8 mouse cellular contexts compared by ENCODE assay signal in the genomic region with DNA sequence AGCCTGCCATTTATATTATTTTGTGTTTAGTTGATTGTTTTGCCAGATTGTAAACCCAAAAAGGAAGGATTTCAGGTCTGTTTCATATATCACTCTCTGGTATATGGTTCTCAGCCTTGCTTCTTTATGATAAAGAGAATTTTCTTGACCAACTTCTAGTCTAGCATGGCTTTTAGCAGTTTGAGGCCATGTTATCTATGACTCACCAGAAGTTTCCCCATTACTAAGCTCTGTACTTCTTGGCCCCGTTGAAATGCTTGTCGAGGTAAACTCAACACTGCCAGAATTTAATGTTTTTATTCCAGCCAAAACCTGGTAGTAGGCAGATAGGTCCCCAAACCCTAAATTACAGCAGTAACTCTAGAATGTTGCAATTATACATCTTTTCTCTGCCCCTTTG. TPM values are rescaled to one million over a fixed set of nuclear protein-coding genes. Genes with fewer than 3 reads are reported as not detected.
A peak's percentile ranks its signal among the peaks of the same experiment; 100 is the strongest.
DNase-seq lines count a peak whose midpoint lies in the region; ATAC-seq lines count a peak whose summit lies in the region.

No protein-coding gene starts in this region.

- no peak overlapping the region for H3K9ac ChIP-seq in heart, embryonic 16.5 days (ENCODE audit: low read length)
- H3K9ac ChIP-seq in hindbrain, embryonic 13.5 days, result no peak overlapping the region; the same call in 1 of the 2 replicates
- H3K9ac ChIP-seq in midbrain, embryonic 11.5 days (ENCODE audit: low read length), result no peak overlapping the region

- no peaks in the 10 kb centered on the region for H3K27me3 ChIP-seq in heart, embryonic 16.5 days (ENCODE audit: control insufficient read depth, insufficient read depth, low read length)
- peaks cover 9% of the 10 kb centered on the region for H3K27me3 ChIP-seq in hindbrain, embryonic 13.5 days
- no peaks in the 10 kb centered on the region for H3K27me3 ChIP-seq in midbrain, embryonic 11.5 days (ENCODE audit: control insufficient read depth, insufficient read depth, low read length)

- no peak for DNase-seq in heart, adult 11 months
- DNase-seq in MN1 (ENCODE audit: low spot score), result peak; percentile 16
- DNase-seq in midbrain, embryonic 11.5 days (ENCODE audit: low spot score, missing footprints), result peak; percentile 85
- DNase-seq in cerebellum, adult 11-12 months, result no peak
- DNase-seq in gastrocnemius, postnatal 10 days, result no peak
- DNase-seq in layer of hippocampus, adult 11-12 months (ENCODE audit: low spot score), result no peak

- no peak for ATAC-seq in heart, embryonic 16.5 days (replicated peaks; ENCODE audit: extremely low read depth, insufficient read depth, low FRiP score)
- no peak for ATAC-seq in hindbrain, embryonic 13.5 days (ENCODE audit: low FRiP score)
- no peak for ATAC-seq in midbrain, embryonic 11.5 days (ENCODE audit: low FRiP score)

- WGBS in heart, embryonic 16.5 days, result 52% methylated on average over 2 of the region's 2 CpGs
- WGBS in hindbrain, embryonic 13.5 days, result 70% methylated on average over 2 of the region's 2 CpGs
- 62% methylated on average over 2 of the region's 2 CpGs for WGBS in midbrain, embryonic 11.5 days

- H3K27ac ChIP-seq in heart, embryonic 16.5 days (ENCODE audit: low read length), result no peak overlapping the region
- 0 out of 2 replicates have a peak overlapping the region, but pooled peaks have one; percentile 67 for H3K27ac ChIP-seq in hindbrain, embryonic 13.5 days
- no peak overlapping the region for H3K27ac ChIP-seq in midbrain, embryonic 11.5 days (ENCODE audit: low read depth, low read length)

- no peaks in the 10 kb centered on the region for H3K36me3 ChIP-seq in heart, embryonic 16.5 days (ENCODE audit: control insufficient read depth, insufficient read depth)
- peaks cover 3% of the 10 kb centered on the region; the same call in 1 of the 2 replicates for H3K36me3 ChIP-seq in hindbrain, embryonic 13.5 days
- H3K36me3 ChIP-seq in midbrain, embryonic 11.5 days (ENCODE audit: control insufficient read depth, insufficient read depth, low read length), result no peaks in the 10 kb centered on the region

- H3K4me2 ChIP-seq in heart, embryonic 16.5 days (ENCODE audit: low read depth, low read length), result peak overlapping the region; percentile 95
- H3K4me2 ChIP-seq in hindbrain, embryonic 13.5 days, result peak overlapping the region; percentile 58
- H3K4me2 ChIP-seq in midbrain, embryonic 11.5 days, result peak overlapping the region; percentile 35

- peak overlapping the region; percentile 97; the same call in 1 of the 2 replicates for H3K4me3 ChIP-seq in heart, embryonic 16.5 days (ENCODE audit: low read length)
- H3K4me3 ChIP-seq in hindbrain, embryonic 13.5 days, result peak overlapping the region; percentile 93
- H3K4me3 ChIP-seq in midbrain, embryonic 11.5 days (ENCODE audit: low read depth, low read length), result no peak overlapping the region; the same call in 1 of the 2 replicates

- H3K9me3 ChIP-seq in heart, embryonic 16.5 days (replicated peaks; ENCODE audit: control insufficient read depth, low read length), result no peaks in the 10 kb centered on the region
- H3K9me3 ChIP-seq in hindbrain, embryonic 13.5 days, result no peaks in the 10 kb centered on the region
- H3K9me3 ChIP-seq in midbrain, embryonic 11.5 days (ENCODE audit: control insufficient read depth, low read length), result no peaks in the 10 kb centered on the region

- peaks cover 35% of the 10 kb centered on the region for H3K4me1 ChIP-seq in heart, embryonic 16.5 days (ENCODE audit: control insufficient read depth, insufficient read depth, low read length)
- H3K4me1 ChIP-seq in hindbrain, embryonic 13.5 days (replicated peaks), result peaks cover 46% of the 10 kb centered on the region
- peaks cover 13% of the 10 kb centered on the region for H3K4me1 ChIP-seq in midbrain, embryonic 11.5 days (ENCODE audit: control insufficient read depth, insufficient read depth, low read length)

RNA-seq across cellular contexts. Expression of gene Sec23ip, which starts 0.8 kb away (rescaled TPM):
- polyA plus RNA-seq in heart, embryonic 16.5 days (2015; fragmentation: Nextera tagmentation; extraction: Ambion mirVana), result 27.8 and 28.8 TPM in 2 replicates
- 42.5 and 44.0 TPM in 2 replicates for polyA plus RNA-seq in hindbrain, embryonic 13.5 days (2015; fragmentation: Nextera tagmentation; extraction: Ambion mirVana)
- polyA plus RNA-seq in midbrain, embryonic 11.5 days (2014; fragmentation: Nextera tagmentation; extraction: Ambion mirVana), result 44.4 and 46.6 TPM in 2 replicates
- 10 to 100 TPM; 22.3 to 26.9 TPM for total RNA-seq in gastrocnemius, postnatal 10 days (2021)

RNA-seq across cellular contexts. Expression of gene Mcmbp, which starts 3.6 kb away (rescaled TPM):
- polyA plus RNA-seq in heart, embryonic 16.5 days (2015; fragmentation: Nextera tagmentation; extraction: Ambion mirVana), result 37.9 and 38.5 TPM in 2 replicates
- polyA plus RNA-seq in hindbrain, embryonic 13.5 days (2015; fragmentation: Nextera tagmentation; extraction: Ambion mirVana), result 53.8 and 57.1 TPM in 2 replicates
- 79.1 and 83.9 TPM in 2 replicates for polyA plus RNA-seq in midbrain, embryonic 11.5 days (2014; fragmentation: Nextera tagmentation; extraction: Ambion mirVana)
- total RNA-seq in gastrocnemius, postnatal 10 days (2021), result 10 to 100 TPM; 21.5 to 27.3 TPM

Comparison
In these comparisons a context has a peak if more than half of its experiments do, and no peak if none do; other contexts are left out.
1. H3K4me2 ChIP-seq: peak in every context shown above with its lines; median percentile 95 in heart, embryonic 16.5 days; 58 in hindbrain, embryonic 13.5 days; 35 in midbrain, embryonic 11.5 days.
2. DNase-seq: peak in MN1 (single experiment) and midbrain, embryonic 11.5 days (single experiment); none in heart, adult 11 months (single experiment), cerebellum, adult 11-12 months (single experiment), gastrocnemius, postnatal 10 days (single experiment) and layer of hippocampus, adult 11-12 months (single experiment).